Mouse (Mus musculus) myocyte (in vitro differentiated cells): Measurements from ENCODE around the gene Vav2.

Source experiments
- MAX ChIP-seq: IDR thresholded peaks from one replicate; pipeline ENCODE4 v1.6.1; 2011; ENCODE audit warnings: low read depth, mild to moderate bottlenecking, control low read depth
- POLR2A ChIP-seq: IDR thresholded peaks from one replicate; pipeline ENCODE4 v1.6.1; 2011; ENCODE audit warnings: low read depth, mild to moderate bottlenecking, control low read depth, moderate library complexity; ENCODE audit not compliant: insufficient read length
- SRF ChIP-seq: IDR thresholded peaks from one replicate; pipeline ENCODE4 v1.6.1; 2011; ENCODE audit warnings: low read depth; ENCODE audit not compliant: control insufficient read depth, insufficient read length

GRCm38 (mm10) chr2:27304074-27304473 is 122.8 kb downstream of the Vav2 start:
- TF ChIP-seq SRF (no peak), POLR2A (no peak), MAX (no peak)
